Mouse (Mus musculus): ENCODE measurements around the gene Mup10.
"Not testable (repeated sequence)": the region's sequence is repeated elsewhere in the genome, so short reads cannot be mapped to it uniquely, and the experiment has no call there.

Mup10 gene

DNA sequence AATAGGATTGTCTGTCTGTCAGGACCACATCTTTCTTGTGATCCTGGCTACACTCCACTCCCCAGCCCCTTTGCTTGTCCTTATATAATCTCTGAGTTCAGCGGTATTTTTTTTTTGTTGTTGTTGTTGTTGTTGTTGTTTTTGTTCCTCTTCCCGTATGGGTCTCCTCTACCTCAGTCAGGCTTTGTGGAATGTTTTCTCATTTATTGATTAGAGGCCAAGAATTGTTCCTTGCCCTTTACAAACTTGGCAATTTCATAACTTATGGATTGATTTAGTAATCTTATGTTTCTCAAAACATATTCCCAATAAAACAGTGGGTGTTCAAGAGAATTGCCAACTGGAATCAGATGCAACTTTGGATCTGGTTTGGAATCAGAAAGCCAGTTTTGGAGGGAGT is at the start of gene Mup10:
Gene Mup10, minus strand, starts transcription at position 101 of the 400 bp plus-strand sequence.
- DNase-seq (ENCODE audit: low spot score in 2 of 2), result not testable (repeated sequence)

Data from spleen, postnatal 14 days (tissue).